Mouse (Mus musculus) heart, adult 2 months (tissue): ENCODE data around the gene Lamtor4. TPM values are rescaled to one million over a fixed set of nuclear protein-coding genes. Genes with fewer than 3 reads are reported as not detected.

ENCODE experiments used
- DNase-seq, 2 experiments: peaks; one replicate each; pipeline ENCODE4 v3.0.0; 2021
- H3K27ac ChIP-seq: fragments of 200-600 bp; 2 replicates; pipeline ENCODE4 v1.8.1; 2022
- H3K27me3 ChIP-seq: fragments of 200-500 bp; 2 replicates; pipeline ENCODE4 v1.6.1; 2012; ENCODE audit warnings: mild to moderate bottlenecking, low read length, inconsistent platforms, mixed read lengths; ENCODE audit not compliant: control insufficient read depth, insufficient read depth
- H3K36me3 ChIP-seq: fragments of 200-500 bp; 2 replicates; pipeline ENCODE4 v1.6.1; 2012; ENCODE audit warnings: low read length, inconsistent platforms; ENCODE audit not compliant: control insufficient read depth, insufficient read depth
- H3K4me1 ChIP-seq: fragments of 200-500 bp; 2 replicates; pipeline ENCODE4 v1.6.1; 2011; ENCODE audit warnings: low read length; ENCODE audit not compliant: control insufficient read depth, insufficient read depth
- H3K4me3 ChIP-seq: fragments of 200-600 bp; 2 replicates; pipeline ENCODE4 v1.8.1; 2022
- H3K79me2 ChIP-seq: fragments of 200-500 bp; replicated peaks from 2 replicates; pipeline ENCODE4 v1.6.1; 2012; ENCODE audit warnings: mild to moderate bottlenecking, inconsistent platforms, low read length, moderate library complexity, mixed read lengths; ENCODE audit not compliant: control insufficient read depth, insufficient read depth
- H3K9ac ChIP-seq: fragments of 200-500 bp; 2 replicates; pipeline ENCODE4 v1.6.1; 2012; ENCODE audit warnings: low read depth, mild to moderate bottlenecking, control low read depth, inconsistent platforms, low read length, mixed read lengths
- CTCF ChIP-seq: fragments of 200-600 bp; IDR thresholded peaks from 2 replicates; pipeline ENCODE4 v1.8.1; 2022; ENCODE audit warnings: antibody characterized with exemption, mild to moderate bottlenecking, moderate library complexity
- EP300 ChIP-seq: fragments of 200-500 bp; IDR thresholded peaks from 2 replicates; pipeline ENCODE4 v1.6.1; 2011; ENCODE audit warnings: low read depth, low read length, control low read depth; ENCODE audit not compliant: insufficient read depth
- POLR2A ChIP-seq: fragments of 200-500 bp; IDR thresholded peaks from 2 replicates; pipeline ENCODE4 v1.6.1; 2011; ENCODE audit warnings: mild to moderate bottlenecking, low read depth, low read length, control low read depth; ENCODE audit not compliant: insufficient read depth
- WGBS: fragments of 180-500 bp; shearing (Covaris S2); methylation state at CpG from one replicate; pipeline ENCODE4 v1.1.7; 2018; 5-methylcytosine and 5-hydroxymethylcytosine counted together
- intact Hi-C: fragments of 180-260 bp; cut with DNase I; formaldehyde crosslinking; loops from one replicate; pipeline ENCODE4 v1.15.1; 2025
- polyA plus RNA-seq: library from polyadenylated mRNA; depleted of rRNA; stranded (reverse); fragments of >200 nt; gene quantifications from 2 replicates; pipeline ENCODE4 v1.2.3, GENCODE M21; 2012
- total RNA-seq, 2 experiments: library from RNA; stranded (reverse); gene quantifications; 2 replicates each; pipeline ENCODE4 v1.2.3; 2021

Gene Lamtor4
- total and polyA plus RNA-seq, 3 experiments: 45.5 to 151 (median 54.3) TPM

DNA sequence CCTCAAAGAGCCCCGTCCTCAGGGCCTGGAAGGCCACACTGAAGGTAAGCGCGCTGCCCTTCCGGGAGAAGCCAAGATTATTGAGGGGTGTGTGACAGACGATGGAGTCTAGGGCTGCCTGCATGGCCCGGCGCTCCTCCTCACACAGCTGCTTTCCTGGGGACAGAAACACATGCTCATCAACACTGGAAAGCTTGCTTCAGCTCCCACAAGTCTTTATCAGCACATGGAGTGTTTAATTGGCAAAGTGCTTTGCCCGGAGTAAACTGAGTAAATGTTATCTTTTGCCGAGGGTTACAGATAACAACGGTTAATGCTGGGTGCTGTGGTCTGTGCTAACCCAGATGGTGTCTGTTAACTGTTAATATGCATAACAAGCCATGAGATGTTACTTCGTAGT, 5.6 kb downstream of the Lamtor4 start:
- no peak for DNase-seq
- Histone ChIP-seq H3K27me3 (no peaks in the 10 kb centered on the region), H3K4me3 (no peak overlapping the region), H3K9ac (no peak overlapping the region), H3K36me3 (no peaks in the 10 kb centered on the region), H3K4me1 (peaks cover 8% of the 10 kb centered on the region; the same call in 1 of the 2 replicates), H3K79me2 (no peaks in the 10 kb centered on the region), H3K27ac (no peak overlapping the region)
- TF ChIP-seq POLR2A (no peak), EP300 (no peak), CTCF (no peak)
- intact Hi-C loops: no loop called here
- 64% methylated on average over 11 of the region's 11 CpGs for WGBS

DNA sequence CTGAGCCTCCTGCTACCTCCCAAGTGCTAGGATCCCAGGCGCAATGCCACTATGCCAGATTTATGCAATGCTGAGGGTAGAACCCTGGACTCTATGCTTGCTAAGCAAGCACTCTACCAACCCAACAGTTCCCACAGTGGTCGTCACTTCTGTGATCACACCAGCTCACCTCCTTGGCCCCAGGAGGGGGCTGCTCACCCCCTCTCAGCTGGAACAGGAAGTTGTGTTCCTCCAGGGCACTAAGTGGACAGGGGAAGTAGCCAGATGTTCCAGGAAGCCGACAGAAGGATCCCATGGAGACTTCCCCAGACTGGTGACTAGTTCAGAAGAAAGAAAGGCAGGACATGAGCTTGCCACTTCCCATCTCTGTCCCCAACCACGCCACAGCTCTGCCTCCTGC, 6.7 kb downstream of the Lamtor4 start:
- DNase-seq: no peak
- intact Hi-C loops: no loop called here
- no peak overlapping the region for H3K4me3 ChIP-seq
- peaks cover 6% of the 10 kb centered on the region; the same call in 1 of the 2 replicates for H3K4me1 ChIP-seq
- no peak overlapping the region for H3K27ac ChIP-seq
- no peaks in the 10 kb centered on the region for H3K36me3 ChIP-seq
- no peak overlapping the region for H3K9ac ChIP-seq
- no peak for TF ChIP-seq EP300
- TF ChIP-seq CTCF: no peak
- 0 out of 2 replicates have a peak, but pooled peaks have one; percentile 19 for TF ChIP-seq POLR2A
- no peaks in the 10 kb centered on the region for H3K79me2 ChIP-seq
- 45% methylated on average over 4 of the region's 4 CpGs for WGBS
- H3K27me3 ChIP-seq: no peaks in the 10 kb centered on the region

DNA sequence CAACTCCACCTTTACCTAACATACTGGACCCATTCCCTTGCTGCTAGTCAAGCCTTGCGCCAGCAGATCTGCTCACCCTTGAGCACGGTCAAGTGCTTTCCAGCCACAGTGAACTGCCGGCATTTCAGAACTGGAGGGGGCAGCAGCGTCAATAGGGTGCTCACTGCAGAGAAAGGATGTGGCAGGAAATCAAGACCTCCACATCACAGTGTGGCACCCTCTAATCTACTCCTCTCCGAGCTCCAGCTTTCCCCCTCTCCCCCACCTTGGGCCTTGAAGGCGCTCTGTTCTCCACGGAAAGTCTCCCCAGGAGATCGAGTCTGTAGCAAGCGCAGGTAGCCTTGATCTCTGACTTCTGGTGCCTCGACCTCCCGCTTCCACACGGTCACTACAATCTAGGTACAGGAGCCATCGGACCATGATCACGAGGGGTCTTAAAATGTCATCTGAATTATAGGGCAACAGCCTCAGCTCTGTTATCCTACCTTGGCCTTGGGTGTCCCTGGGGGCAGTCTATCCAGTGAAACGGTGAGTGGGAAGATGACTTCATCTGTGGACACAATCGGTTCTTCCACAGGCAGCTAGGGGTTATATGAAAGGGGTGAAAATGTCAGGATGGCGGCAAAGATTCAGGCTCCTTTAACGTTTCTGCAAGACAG, 7.4 kb downstream of the Lamtor4 start:
- Histone ChIP-seq H3K36me3 (no peaks in the 10 kb centered on the region), H3K27me3 (no peaks in the 10 kb centered on the region), H3K79me2 (no peaks in the 10 kb centered on the region), H3K4me1 (peaks cover 5% of the 10 kb centered on the region; the same call in 1 of the 2 replicates), H3K4me3 (no peak overlapping the region), H3K9ac (no peak overlapping the region; the same call in 1 of the 2 replicates), H3K27ac (peak overlapping the region; percentile 76)
- no peak for DNase-seq
- 58% methylated on average over 18 of the region's 18 CpGs for WGBS
- TF ChIP-seq EP300 (no peak), CTCF (no peak), POLR2A (no peak)
- intact Hi-C loops: no loop called here

DNA sequence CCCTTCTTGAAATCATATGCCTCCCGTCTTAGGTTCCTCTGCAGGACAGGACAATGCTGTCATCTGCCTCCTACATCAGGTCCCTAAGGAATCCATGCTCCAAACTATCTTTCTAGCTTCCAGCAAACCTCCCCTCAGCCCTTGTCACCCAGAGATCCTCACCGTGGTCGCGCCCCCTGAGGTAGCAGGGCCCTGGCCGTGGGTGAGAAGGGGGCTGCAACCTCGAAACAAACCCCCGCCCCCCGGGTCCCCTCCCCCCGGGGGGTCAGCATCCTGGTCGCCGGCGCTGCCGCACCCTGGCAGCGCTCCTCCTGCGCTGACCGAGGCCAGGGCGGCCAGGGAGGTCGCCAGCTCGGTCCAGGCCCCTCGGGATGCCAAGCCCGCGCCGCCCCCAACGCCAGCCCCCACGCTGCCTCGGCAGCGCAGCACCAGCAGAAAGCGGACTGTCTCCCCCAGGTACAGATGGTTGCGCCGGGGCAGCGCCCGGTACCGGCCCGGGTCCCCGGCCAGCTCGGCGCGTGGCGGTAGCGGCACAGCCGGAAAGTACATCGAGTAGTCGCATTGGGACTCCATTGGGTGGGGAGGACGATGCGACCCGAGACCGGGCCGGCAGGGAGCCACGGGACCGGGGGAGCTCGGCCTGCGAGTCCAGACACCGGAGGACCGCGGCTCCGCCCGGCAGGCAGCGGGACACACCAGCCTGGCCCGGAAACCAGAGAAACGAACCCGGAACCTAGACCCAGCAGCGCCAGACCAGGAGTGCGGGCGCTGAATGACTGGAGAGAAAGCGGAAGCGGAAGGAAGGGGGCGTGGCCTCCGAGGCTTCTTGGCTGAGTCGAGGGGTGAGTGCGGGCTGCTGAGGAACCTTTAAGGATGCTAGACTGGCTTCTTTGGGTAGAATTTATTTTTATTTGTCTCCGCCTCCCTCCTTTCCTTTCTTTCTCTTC, 8.3 kb downstream of the Lamtor4 start, which contains the start of gene BC037034:
BC037034 (minus strand) TSS at position 774 of the 947 bp plus-strand sequence.
- H3K27me3 ChIP-seq: no peaks in the 10 kb centered on the region
- H3K27ac ChIP-seq: peak within 1 kb of the TSS; percentile 76
- TF ChIP-seq EP300 (no peak), CTCF (peak; percentile 8; the same call in 1 of the 2 replicates), POLR2A (peak; percentile 85)
- no peaks in the 10 kb centered on the region for H3K79me2 ChIP-seq
- peaks cover 5% of the 10 kb centered on the region; the same call in 1 of the 2 replicates for H3K4me1 ChIP-seq
- WGBS: under 1% methylated on average over 71 of the region's 71 CpGs
- peak within 1 kb of the TSS; percentile 67 for H3K4me3 ChIP-seq
- no peaks in the 10 kb centered on the region for H3K36me3 ChIP-seq
- peak; percentile 91 to 93 for DNase-seq
- peak within 1 kb of the TSS; percentile 95 for H3K9ac ChIP-seq
- intact Hi-C loops: no loop called here

DNA sequence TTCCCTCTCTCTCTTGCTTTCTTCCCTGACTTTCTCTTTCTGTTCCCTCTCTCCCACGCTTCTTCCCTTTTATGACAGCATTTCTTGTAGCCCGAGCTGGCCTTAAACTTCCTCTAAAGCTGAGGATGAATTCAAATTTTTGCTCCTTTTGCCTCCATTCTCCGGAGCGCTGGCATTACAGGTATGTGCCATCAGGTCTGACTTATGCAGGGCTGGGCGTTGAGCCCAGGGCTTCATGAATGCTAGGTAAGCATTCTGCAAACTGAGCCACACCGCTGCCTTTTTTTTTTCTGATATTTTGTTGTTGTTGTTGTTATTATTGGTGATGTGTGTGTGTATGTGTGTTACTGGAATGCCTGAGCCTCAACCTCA, 8.9 kb downstream of the Lamtor4 start:
- TF ChIP-seq EP300 (no peak), CTCF (no peak), POLR2A (no peak)
- intact Hi-C loops: no loop called here

DNA sequence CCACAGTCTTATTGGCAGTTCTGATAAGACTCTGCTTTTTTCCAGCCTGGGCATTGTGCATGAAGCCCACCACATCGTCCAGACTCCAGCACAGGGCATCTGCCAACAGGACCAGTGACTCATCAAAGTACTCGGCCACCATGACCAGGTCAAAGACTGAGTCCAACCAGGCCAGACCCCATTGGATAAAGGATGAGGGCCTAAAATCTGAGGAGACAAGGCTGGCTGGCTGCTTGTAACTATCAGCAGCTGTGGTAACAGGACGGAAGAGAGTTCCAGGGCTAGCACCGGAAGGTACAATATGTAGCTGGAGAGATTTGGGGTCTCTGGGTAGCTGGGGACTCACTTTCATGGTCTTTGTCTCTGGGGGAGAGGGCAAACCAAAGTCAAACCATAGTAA, 10.4 kb downstream of the Lamtor4 start:
- no peaks in the 10 kb centered on the region for H3K27me3 ChIP-seq
- H3K4me1 ChIP-seq: peaks cover 5% of the 10 kb centered on the region; the same call in 1 of the 2 replicates
- intact Hi-C loops: no loop called here
- no peak overlapping the region for H3K4me3 ChIP-seq
- no peak overlapping the region for H3K9ac ChIP-seq
- H3K36me3 ChIP-seq: no peaks in the 10 kb centered on the region
- no peaks in the 10 kb centered on the region for H3K79me2 ChIP-seq
- TF ChIP-seq POLR2A (no peak), CTCF (no peak), EP300 (no peak)
- DNase-seq: no peak
- no peak overlapping the region for H3K27ac ChIP-seq
- 90% methylated on average over 4 of the region's 4 CpGs for WGBS

More for the DNA sequence above, 8.9 kb downstream of the Lamtor4 start:
- no peaks in the 10 kb centered on the region for H3K79me2 ChIP-seq
- H3K4me3 ChIP-seq: peak overlapping the region; percentile 67
- WGBS: 9% methylated on average over 6 of the region's 6 CpGs
- H3K9ac ChIP-seq: peak overlapping the region; percentile 54
- peak overlapping the region; percentile 76 for H3K27ac ChIP-seq
- no peaks in the 10 kb centered on the region for H3K27me3 ChIP-seq
- H3K36me3 ChIP-seq: no peaks in the 10 kb centered on the region
- H3K4me1 ChIP-seq: peaks cover 5% of the 10 kb centered on the region; the same call in 1 of the 2 replicates
- peak in 1 of 2 experiments; percentile 20 for DNase-seq
